Mouse (Mus musculus) frontal cortex, postnatal 10 days (tissue): ENCODE measurements around the gene Cgrrf1.
A peak's percentile ranks its signal among the peaks of the same experiment; 100 is the strongest.

ENCODE experiments used
- DNase-seq, 2 experiments: peaks; one replicate each; pipeline ENCODE4 v3.0.0; 2022; ENCODE audit warnings: low spot score in 2 of 2, mixed read lengths in 1 of 2

The Cgrrf1 gene

GRCm38 (mm10) chr14:46821873-46822716, 9.8 kb upstream of the Cgrrf1 start, which contains the start of gene Gmfb:
Gene Gmfb, minus strand, starts transcription at chr14:46822242.
- peak; percentile 92 to 95 for DNase-seq

- DNase-seq: no peak
These were observed 7.9 kb upstream of the Cgrrf1 start for GRCm38 (mm10) chr14:46823996-46824395.

GRCm38 (mm10) chr14:46827430-46827829, 4.5 kb upstream of the Cgrrf1 start:
- no peak for DNase-seq

GRCm38 (mm10) chr14:46831295-46831694, 630 bp upstream of the Cgrrf1 start:
- DNase-seq: no peak

- DNase-seq: no peak
These were observed 688 bp downstream of the Cgrrf1 start for GRCm38 (mm10) chr14:46832354-46833272.

DNA sequence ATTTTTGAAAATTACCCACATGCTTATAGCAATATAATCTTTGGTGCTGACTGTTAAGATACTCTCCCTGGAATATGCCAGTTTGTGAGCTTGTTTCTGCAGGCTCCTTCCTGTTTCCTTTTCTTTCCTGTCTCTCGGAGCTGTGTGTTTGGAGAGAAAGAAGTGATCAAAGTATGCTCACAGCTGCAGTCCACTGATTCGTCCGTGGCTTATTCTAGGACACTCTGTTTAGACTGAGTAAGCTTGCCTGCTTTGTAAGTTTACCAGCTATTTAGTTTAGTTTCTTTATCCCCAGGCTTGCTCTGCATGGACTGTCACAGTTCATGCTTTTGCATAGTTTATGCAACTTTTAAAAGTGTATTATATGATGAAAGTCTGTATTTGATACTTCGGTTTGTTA, 7.4 kb downstream of the Cgrrf1 start:
- DNase-seq: no peak

DNA sequence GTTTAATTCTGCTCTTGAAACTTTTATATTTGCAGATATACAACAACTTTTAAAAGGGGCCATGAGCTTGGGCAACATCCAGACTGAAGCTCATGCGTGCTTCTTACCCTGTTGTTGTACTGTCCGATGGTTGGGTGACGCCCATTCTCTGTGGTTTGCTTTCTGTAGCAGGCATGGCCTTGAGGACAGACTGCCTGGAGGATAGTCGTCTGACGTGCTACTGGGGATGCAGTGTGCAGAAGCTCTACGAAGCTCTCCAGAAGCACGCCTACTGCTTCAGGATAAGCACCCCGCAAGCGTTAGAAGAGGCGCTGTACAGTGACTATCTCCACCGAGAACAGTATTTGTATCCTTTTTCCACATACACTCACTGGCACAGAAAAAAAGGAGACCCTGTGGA, 13.8 kb downstream of the Cgrrf1 start:
- no peak for DNase-seq

DNA sequence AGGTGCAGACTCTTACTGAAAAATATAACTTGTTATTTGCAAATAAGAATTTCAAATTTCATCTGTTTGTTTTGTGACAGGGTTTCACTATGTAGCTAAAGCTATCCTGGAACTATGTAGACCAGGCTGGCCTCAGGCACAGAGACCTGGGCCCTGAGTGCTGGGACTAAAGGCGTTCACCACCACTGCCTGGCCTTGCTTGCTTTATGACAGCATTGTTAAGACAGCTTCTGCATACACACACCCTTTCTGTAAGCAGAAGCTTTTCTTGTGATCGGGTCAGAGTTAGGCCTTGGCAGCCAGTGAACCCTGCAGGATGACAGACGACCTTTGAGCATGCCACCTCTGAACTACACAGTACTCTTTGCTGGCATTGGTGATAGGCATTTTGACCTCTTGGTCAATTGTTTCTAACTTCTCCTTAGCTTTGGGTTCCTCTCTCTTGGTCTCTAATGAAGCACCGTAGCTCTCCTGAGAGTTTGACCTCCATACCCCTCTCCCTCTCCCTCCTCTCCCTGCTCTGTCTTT, 16.2 kb downstream of the Cgrrf1 start:
- no peak for DNase-seq

DNA sequence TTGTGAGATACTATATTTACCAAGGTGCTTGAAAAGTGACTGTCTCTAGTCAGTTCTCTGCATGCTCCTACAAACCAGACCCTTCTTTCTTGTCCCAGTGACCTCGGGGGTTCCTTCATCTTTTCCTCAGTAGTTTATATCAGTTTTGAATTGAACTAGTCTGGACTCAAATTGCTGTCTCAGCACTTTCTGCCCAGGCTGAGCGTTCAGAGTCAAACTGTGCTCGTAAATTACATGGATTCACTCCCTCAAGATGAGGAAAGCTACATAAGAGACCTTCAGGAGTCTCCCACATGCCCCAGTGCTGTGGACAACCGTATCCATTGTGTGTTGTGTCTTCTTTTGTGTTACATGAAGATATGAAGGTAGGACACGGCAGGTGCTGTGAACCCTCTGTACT, 16.8 kb downstream of the Cgrrf1 start:
- DNase-seq: no peak

- no peak for DNase-seq
These were observed 17.8 kb downstream of the Cgrrf1 start for GRCm38 (mm10) chr14:46849769-46850168.

DNA sequence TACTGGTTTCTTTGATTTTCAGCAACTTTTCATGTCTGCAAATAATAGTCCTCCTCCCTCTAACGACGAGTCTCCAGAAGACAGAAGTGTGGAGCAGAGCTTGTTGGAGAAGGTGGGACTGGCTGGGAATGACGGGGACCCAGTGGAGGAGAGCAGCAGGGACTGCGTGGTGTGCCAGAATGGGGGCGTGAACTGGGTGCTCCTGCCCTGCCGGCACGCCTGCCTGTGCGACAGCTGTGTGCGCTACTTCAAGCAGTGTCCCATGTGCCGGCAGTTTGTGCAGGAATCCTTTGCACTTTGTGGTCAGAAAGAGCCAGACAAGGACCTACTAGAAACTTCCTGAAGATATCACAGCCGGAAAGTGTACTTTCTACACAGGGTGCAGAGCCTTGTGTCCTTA, 21.8 kb downstream of the Cgrrf1 start:
- no peak for DNase-seq

- no peak for DNase-seq
These were observed 31.0 kb downstream of the Cgrrf1 start for GRCm38 (mm10) chr14:46862922-46863321.

DNA sequence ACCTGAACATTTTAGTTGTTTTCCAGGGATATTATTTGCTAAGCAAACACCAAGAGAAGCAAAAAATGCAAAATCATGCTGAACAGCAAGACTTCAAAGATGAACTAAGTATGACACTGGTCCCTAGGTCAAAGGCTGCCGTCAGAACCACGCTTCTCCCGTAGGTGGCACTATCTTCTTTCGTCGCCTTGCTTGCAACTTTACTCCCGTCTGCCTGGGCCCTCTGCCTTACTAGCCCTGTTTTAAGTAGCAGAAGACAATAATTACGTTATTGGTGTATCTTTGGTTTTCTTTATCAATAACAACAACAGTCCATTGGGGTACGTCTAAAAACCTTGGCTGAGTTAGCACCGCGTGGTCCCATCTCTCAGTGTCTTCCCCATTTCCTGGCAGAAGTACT, 49.0 kb downstream of the Cgrrf1 start:
- DNase-seq: peak in 1 of 2 experiments; percentile 45

DNA sequence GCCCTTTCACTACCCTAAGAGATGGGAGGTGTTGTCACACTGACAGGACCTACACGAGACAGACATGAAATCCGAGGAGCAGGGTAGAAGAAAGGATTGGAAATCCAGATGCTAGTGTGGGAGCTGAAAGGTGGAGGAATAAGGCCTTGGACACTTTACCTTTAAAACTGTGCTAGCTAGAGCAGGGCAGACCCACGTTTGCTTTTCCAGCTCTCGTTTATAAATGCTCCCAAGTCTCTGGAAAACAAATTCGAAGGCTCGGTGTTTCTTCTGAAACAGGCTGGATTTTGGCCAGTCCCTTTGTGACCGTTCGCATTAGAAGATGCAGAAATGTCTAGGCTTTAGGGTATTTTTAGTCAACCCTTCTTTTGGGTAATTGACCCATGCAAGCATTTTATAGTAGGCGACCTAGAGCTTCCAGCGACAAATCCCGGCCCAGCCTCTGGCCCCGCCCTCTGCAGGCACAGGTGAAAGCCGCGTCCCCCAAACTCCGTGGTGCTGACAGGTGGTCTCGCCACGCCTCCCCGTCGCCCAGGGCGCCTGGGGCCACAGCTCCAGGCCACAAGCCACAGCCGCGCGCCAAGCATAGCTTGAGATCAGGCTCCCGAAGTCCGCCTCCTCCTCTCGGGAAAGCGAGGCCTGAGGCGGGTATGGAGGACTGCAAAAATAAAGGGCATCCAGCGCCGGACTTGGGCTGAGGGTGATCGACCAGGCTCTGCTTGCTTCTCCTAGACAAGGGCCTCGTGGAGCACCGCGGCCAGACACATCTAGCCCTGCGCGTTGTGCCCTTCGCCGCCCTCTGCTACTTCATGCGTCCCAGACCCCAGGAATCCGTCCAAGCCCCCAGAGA, 49.9 kb downstream of the Cgrrf1 start:
- DNase-seq: peak in 1 of 2 experiments; percentile 25

DNA sequence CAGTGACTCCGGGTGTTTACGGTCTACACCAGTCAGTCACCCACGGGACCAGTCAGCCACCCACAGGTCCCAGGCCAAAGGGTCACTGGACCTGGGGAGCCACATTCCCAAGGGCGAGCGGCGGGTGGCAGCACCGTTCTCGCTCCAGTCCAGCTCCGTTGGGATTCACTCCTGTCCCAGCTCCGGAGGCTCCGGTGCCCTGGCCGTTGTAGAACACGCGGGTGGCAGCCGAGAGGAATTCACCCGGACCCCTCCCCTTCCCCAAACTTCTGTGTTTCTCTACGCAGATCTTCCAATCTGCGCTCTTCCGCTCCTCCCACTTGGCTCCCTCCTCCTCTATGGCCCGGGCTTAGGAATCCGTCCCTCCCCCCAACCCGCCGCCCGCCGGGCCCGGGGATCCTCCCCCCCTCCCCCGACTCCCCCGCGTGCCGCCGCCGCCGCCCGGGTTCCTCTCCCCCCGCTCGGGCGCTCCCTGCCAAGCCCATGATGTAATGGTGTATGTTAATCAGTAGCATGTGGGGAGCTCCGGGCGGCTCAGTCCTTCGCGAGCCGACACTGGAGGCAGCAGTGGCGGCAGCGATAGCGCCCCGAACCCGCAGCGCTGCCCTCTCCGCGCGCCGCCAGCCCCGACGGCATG, 50.6 kb downstream of the Cgrrf1 start, which contains the start of gene Samd4:
TSS of gene Samd4 (plus strand) at position 424 of the 637 bp plus-strand sequence.
- DNase-seq: peak; percentile 49 to 65

GRCm38 (mm10) chr14:46883068-46883870, 51.3 kb downstream of the Cgrrf1 start:
- DNase-seq: peak; percentile 60 to 72

- peak; percentile 39 to 54 for DNase-seq
These were observed 52.0 kb downstream of the Cgrrf1 start for GRCm38 (mm10) chr14:46883871-46884441.

- peak; percentile 38 to 62 for DNase-seq
These were observed 52.9 kb downstream of the Cgrrf1 start for GRCm38 (mm10) chr14:46884701-46885428.

- DNase-seq: no peak
These were observed 53.5 kb downstream of the Cgrrf1 start for GRCm38 (mm10) chr14:46885429-46885755.
